Mouse (Mus musculus): ENCODE results near the gene Pcyt1a. TPM values are rescaled to one million over a fixed set of nuclear protein-coding genes. Genes with fewer than 3 reads are reported as not detected.
"Not testable (repeated sequence)": the region's sequence is repeated elsewhere in the genome, so short reads cannot be mapped to it uniquely, and the experiment has no call there.

Pcyt1a gene
- total RNA-seq, 1 experiment from 2014 or later, result 75.3 TPM

GRCm38 (mm10) chr16:32494371-32494770 is 63.6 kb downstream of the Pcyt1a start:
- not testable (repeated sequence) for ATAC-seq (replicated peaks in 1 of 2; ENCODE audit: insufficient read depth in 1 of 2, low FRiP score in 2 of 2, low TSS enrichment in 1 of 2, low read depth in 1 of 2, poor library complexity in 2 of 2, severe bottlenecking in 2 of 2)

- ATAC-seq (replicated peaks in 1 of 2; ENCODE audit: insufficient read depth in 1 of 2, low FRiP score in 2 of 2, low TSS enrichment in 1 of 2, low read depth in 1 of 2, poor library complexity in 2 of 2, severe bottlenecking in 2 of 2), result no peak
These were observed 65.2 kb downstream of the Pcyt1a start, which contains the start of gene Zdhhc19 for GRCm38 (mm10) chr16:32495965-32496364. Zdhhc19 (plus strand) TSS chr16:32496265.

GRCm38 (mm10) chr16:32498996-32499395 is 68.3 kb downstream of the Pcyt1a start:
- ATAC-seq (replicated peaks in 1 of 2; ENCODE audit: insufficient read depth in 1 of 2, low FRiP score in 2 of 2, low TSS enrichment in 1 of 2, low read depth in 1 of 2, poor library complexity in 2 of 2, severe bottlenecking in 2 of 2), result no peak

DNA sequence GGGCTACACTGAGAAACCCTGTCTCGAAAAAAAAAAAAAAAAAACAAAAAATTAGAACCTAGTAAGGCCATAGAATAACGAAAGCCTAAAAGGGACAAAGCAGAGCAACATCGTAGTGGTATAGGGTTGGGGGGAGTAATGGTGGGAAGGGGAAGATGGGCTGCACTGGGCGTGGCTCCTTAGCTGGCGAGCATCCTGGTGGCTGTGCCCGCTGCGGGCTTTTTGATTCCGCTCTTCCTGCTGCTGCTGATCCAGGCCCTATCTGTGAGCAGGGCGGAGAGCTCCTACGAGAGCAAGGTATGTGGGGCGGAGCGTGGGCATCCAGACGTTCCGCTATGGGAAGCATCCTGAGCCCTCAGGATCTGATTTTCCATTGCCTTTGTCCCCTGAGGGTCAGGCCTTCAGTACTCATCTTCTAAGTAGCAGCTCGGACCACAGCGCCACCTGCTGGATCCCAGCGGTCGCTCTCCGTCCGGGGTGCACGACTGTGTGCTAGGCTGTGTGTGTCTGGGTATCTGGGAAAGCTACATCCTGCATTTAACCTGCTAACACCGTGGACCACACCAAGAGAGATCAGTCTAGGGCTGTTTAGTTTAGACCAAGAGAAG is 68.8 kb downstream of the Pcyt1a start:
- ATAC-seq (replicated peaks in 1 of 2; ENCODE audit: insufficient read depth in 1 of 2, low FRiP score in 2 of 2, low TSS enrichment in 1 of 2, low read depth in 1 of 2, poor library complexity in 2 of 2, severe bottlenecking in 2 of 2), result peak; percentile 87 to 89

- peak in 1 of 2 experiments; percentile 35; a peak in 1 of 4 replicates for ATAC-seq (replicated peaks in 1 of 2; ENCODE audit: insufficient read depth in 1 of 2, low FRiP score in 2 of 2, low TSS enrichment in 1 of 2, low read depth in 1 of 2, poor library complexity in 2 of 2, severe bottlenecking in 2 of 2)
These were observed 70.7 kb downstream of the Pcyt1a start for GRCm38 (mm10) chr16:32501459-32501858.

DNA sequence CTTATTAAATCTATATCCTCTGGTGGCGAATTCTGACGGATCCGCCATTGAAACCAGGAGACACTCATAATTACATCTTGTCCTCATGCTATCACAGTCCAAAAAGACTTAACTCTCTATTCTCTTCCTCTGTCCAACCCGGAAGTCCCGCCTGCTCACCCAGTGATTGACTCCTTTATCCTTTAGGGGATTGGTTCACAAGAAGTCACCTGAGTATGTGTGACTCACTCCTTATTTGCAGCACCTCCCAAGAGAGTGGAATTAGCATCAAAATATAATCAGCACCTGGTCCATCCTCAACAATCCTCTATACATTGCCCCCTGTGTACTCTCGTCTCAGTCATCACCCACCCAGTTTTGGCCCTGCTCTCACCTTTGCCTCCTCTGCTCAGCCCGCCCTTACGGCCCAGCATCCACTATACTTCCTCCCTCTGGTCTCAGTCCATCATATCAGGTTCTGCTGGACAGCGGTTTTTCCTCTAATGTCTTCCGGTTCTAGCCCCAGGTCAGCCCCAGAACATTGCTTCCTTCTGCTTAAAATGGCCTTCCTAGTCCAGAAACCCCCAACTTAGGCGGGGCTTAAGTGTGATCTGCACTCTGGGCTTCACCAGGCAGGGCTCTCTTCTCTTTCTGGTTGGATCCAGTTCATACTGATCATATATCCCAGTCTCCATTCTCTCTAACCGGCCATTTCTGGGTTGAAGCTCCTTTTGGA is 72.1 kb downstream of the Pcyt1a start:
- no peak for ATAC-seq (replicated peaks in 1 of 2; ENCODE audit: insufficient read depth in 1 of 2, low FRiP score in 2 of 2, low TSS enrichment in 1 of 2, low read depth in 1 of 2, poor library complexity in 2 of 2, severe bottlenecking in 2 of 2)

DNA sequence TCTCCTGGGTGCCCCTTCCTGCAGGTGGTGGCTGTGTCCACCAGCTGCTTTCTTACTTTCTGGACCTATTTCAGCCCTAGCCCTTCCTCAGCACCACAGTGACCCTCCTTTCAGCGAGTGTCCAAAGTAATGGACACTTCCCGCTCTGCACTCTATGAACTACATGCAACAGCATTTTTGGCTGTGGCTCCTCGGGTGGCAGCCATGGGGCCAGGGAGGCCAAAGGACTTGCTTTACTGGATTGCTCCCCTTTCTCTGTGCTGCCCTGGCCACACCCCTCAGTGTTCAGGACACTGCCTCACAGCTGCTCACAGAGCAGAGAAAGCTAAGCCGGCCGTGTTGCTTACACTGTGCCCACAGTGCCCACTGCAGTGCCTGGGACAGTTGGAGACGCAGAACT is 72.9 kb downstream of the Pcyt1a start:
- ATAC-seq (replicated peaks in 1 of 2; ENCODE audit: insufficient read depth in 1 of 2, low FRiP score in 2 of 2, low TSS enrichment in 1 of 2, low read depth in 1 of 2, poor library complexity in 2 of 2, severe bottlenecking in 2 of 2), result no peak

DNA sequence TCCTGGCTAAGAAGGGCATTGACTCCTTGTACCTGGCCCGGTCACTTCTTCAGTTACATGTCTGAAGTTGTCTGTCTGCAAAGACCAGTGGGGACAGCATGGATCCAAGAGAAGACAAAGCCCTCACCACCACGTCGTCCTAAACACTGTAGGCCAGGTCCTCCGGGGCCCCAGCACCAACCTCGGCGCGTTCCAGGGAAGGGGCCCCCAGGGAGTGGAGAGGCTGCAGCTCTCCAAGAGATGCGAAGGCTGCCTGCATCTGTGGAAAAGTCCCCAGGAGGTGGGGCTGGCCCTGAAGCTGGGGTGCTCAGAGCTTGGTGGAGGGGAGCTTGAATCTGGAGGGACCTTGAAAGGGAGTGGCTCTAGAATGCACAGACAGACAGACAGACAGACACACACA is 75.6 kb downstream of the Pcyt1a start:
- ATAC-seq (replicated peaks in 1 of 2; ENCODE audit: insufficient read depth in 1 of 2, low FRiP score in 2 of 2, low TSS enrichment in 1 of 2, low read depth in 1 of 2, poor library complexity in 2 of 2, severe bottlenecking in 2 of 2), result no peak

DNA sequence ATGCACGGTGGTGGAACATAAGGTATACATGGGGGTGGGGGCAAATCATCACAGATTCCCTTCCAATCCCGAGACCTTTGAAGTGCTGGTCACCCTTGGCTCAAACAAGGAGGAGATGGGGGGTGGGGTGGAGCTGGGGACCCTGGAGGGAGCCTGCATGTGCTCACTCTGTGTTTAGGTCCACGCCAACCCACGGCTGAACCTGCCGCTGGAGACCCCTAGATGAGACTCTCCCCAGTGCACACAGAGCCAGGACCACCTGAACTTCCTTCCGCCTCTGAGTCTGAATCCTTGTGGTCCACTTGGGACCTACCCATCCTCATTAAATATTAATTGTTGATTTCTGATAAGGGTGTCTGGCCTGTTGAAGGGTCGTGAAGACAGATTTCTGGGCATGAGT is 76.1 kb downstream of the Pcyt1a start:
- no peak for ATAC-seq (replicated peaks in 1 of 2; ENCODE audit: insufficient read depth in 1 of 2, low FRiP score in 2 of 2, low TSS enrichment in 1 of 2, low read depth in 1 of 2, poor library complexity in 2 of 2, severe bottlenecking in 2 of 2)

- peak in 1 of 2 experiments; percentile 34; a peak in 1 of 4 replicates for ATAC-seq (replicated peaks in 1 of 2; ENCODE audit: insufficient read depth in 1 of 2, low FRiP score in 2 of 2, low TSS enrichment in 1 of 2, low read depth in 1 of 2, poor library complexity in 2 of 2, severe bottlenecking in 2 of 2)
These were observed 76.7 kb downstream of the Pcyt1a start for GRCm38 (mm10) chr16:32507407-32507806.

- no peak for ATAC-seq (replicated peaks in 1 of 2; ENCODE audit: insufficient read depth in 1 of 2, low FRiP score in 2 of 2, low TSS enrichment in 1 of 2, low read depth in 1 of 2, poor library complexity in 2 of 2, severe bottlenecking in 2 of 2)
These were observed 77.3 kb downstream of the Pcyt1a start for GRCm38 (mm10) chr16:32508035-32508434.

DNA sequence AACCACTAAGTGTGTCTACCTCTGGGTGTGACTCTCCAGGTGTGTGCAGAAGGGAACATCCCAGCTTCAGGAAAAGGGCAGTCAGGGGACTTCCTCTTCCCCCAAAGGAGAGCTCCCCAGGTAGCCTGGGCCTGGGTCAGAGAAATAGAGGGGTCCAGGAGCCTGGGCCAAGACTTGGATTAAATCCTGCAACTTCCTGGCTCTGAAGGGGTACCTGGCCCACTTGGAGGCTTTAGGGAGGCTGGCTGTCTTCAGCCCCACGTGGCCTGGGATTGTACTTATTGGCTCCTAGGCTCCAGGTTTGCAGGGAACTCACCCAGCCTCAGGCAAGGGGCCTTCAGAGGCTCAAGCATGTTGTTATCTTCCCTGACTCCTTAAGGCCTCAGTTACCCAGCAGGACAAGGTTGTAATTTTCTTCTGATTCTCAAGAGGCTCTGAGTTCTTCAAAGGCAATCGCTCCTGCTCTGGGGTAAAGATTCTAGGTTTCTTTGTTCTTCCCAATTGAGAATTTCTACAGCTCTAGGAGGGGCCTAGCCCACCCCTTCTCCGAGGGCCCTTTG is 77.9 kb downstream of the Pcyt1a start:
- ATAC-seq (replicated peaks in 1 of 2; ENCODE audit: insufficient read depth in 1 of 2, low FRiP score in 2 of 2, low TSS enrichment in 1 of 2, low read depth in 1 of 2, poor library complexity in 2 of 2, severe bottlenecking in 2 of 2), result no peak

- ATAC-seq (replicated peaks in 1 of 2; ENCODE audit: insufficient read depth in 1 of 2, low FRiP score in 2 of 2, low TSS enrichment in 1 of 2, low read depth in 1 of 2, poor library complexity in 2 of 2, severe bottlenecking in 2 of 2), result peak; percentile 75 to 82
These were observed 78.6 kb downstream of the Pcyt1a start for GRCm38 (mm10) chr16:32509066-32509942.

- ATAC-seq (replicated peaks in 1 of 2; ENCODE audit: insufficient read depth in 1 of 2, low FRiP score in 2 of 2, low TSS enrichment in 1 of 2, low read depth in 1 of 2, poor library complexity in 2 of 2, severe bottlenecking in 2 of 2), result no peak
These were observed 79.9 kb downstream of the Pcyt1a start for GRCm38 (mm10) chr16:32510399-32511337.

- no peak for ATAC-seq (replicated peaks in 1 of 2; ENCODE audit: insufficient read depth in 1 of 2, low FRiP score in 2 of 2, low TSS enrichment in 1 of 2, low read depth in 1 of 2, poor library complexity in 2 of 2, severe bottlenecking in 2 of 2)
These were observed 80.6 kb downstream of the Pcyt1a start for GRCm38 (mm10) chr16:32511338-32511734.

DNA sequence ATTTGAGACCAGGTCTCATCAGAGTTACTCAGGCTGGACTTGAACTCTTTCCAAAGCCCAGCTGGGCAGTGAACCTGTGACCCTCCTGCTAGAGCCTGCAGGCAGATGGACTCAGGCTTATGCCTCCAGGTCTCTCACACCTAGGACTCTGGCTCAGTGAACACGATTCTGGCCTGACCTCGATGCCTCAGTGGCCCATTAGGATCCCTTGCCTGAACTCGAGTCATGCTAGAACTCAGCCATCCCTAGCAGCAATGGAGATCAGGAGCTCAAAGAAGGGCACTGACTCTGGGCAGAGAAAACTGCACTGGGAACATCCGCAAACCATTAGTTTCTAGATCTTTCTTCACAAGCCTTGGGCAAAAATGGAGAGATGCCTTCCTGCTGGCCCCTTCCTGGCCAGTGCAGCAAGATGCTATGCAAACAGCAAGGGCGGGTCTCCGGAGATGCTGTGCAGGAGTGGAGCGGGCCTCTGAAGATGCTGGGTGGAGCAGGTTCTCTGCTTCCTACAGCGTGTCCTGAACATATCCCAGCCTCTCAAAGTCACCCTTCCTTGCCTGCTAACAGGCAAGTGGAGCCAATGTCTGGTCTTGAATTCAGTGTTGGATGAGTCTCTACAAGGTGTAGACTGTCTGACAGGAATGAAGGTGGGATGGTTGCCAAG is 81.2 kb downstream of the Pcyt1a start:
- no peak for ATAC-seq (replicated peaks in 1 of 2; ENCODE audit: insufficient read depth in 1 of 2, low FRiP score in 2 of 2, low TSS enrichment in 1 of 2, low read depth in 1 of 2, poor library complexity in 2 of 2, severe bottlenecking in 2 of 2)
